Mouse (Mus musculus): ENCODE data around the gene Ndufv3.
"Not testable (repeated sequence)": the region's sequence is repeated elsewhere in the genome, so short reads cannot be mapped to it uniquely, and the experiment has no call there.

Ndufv3 gene

DNA sequence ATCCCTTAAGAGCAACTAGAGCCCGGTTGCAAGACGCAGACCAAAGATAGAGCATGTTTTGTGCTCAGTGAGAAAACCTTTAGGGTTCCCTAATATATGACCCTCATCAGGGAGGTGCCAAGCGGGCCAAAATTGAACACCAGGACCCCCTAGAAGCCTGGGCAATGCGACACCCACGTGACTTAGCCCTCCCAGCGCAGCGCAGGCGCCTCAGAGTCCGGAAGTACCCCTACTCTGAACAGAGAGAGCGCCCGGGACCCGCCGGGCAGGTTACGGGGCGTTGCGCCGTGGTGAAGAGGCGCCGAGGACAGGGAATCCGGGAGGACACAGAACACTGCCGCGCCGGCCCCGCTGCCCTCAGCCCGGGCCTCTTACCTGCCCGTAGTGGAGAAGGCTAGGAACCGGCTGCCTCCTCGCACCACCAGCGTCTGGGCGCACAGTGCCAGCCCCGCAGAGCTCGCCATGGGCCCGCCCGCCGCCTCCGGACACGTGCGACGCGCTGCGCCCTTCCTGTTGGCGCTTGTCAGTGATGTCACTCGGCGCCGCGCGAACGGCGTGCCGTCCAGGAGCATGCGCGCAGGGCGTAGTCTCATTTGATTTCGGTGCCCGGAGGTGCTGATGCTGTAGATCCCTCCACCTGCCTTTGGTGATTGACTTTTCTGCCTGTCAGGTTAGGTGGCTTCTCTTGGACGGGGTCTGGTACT lies 8.0 kb upstream of the Ndufv3 start:
- peak; percentile 78 for DNase-seq (ENCODE audit: extremely low read depth, low read depth)

DNA sequence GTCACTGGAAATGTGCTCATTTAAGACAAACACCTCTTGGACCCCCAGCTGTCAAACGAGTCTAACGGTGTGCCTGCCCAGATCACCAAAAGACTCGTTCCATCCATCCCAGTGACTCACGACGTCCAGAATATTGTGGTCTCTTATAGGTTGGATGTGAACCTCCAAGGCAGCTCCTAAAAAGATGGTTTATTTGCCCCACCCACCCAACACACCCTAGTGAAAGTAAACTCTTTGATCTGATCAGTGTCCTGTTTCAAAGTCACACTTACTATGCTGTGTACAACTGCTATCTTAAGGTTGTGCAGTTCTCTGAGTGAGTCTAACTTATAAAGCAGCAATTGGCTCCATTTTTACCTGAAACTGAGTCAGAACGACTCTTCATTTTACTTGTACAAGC lies 7.3 kb upstream of the Ndufv3 start:
- DNase-seq (ENCODE audit: extremely low read depth, low read depth) = peak; percentile 9

DNA sequence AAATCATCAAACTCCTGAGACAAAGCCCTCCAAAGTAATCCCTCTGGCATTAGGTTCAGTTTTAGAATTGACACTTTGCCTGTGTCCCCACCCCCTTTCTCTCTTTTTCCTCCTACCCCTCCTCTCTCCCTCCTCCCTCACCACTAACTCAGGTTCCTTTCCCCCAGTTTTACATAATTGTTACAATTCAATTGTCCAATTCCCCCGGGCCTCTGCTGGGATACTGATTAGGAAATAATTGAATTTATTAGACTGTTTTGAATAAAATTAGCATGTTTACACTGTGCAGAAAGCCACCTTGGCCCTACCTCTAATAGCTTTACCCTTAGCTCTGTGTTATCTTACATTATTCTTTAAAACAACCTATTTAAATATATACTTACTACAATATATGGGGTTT lies 5.2 kb upstream of the Ndufv3 start:
- DNase-seq (ENCODE audit: extremely low read depth, low read depth) = no peak

GRCm38 (mm10) chr17:31519344-31519945 lies 470 bp upstream of the Ndufv3 start:
- peak; percentile 42 for DNase-seq (ENCODE audit: extremely low read depth, low read depth)

- peak; percentile 16 for DNase-seq (ENCODE audit: extremely low read depth, low read depth)
Observed at GRCm38 (mm10) chr17:31520895-31521294, 980 bp downstream of the Ndufv3 start.

DNA sequence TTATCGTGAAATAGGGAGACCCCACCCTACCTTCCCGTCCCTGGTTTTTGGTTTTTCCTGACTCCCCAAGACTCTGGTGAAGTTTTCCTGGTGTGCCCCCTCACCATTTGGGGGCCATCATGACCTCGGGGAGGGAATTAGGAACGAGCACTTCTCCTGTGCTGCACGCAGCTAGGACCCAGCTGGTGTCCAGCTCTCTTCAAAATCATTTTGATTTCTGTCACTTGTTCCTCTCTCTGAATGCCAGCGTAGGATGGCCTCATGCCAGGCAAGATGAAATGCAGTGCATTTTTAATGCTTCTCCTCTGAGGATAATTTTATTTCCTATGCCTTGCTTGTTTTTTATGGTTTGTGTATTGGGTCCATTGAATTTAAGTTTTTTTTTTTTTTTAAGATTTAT lies 2.0 kb downstream of the Ndufv3 start:
- no peak for DNase-seq (ENCODE audit: extremely low read depth, low read depth)

- DNase-seq (ENCODE audit: extremely low read depth, low read depth) = no peak
Observed at GRCm38 (mm10) chr17:31525114-31525513, 5.2 kb downstream of the Ndufv3 start.

DNA sequence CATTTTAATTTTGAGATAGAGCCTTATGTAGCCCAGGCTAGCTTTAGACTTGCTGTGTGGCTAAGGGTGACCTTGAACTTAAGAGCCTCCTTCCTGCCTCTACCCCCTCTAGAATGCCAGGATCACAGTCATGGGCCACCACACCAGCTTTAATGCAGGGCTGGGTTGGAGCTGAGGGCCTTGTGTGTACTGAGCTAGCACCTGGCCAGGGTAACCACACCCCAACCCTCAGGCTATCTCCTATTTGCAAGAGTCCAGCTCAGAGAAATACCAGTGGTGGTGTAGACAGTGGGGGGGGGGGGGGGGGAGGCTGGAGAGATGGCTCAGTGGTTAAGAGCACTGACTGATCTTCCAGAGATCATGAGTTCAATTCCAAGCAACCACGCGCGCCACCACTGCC lies 5.9 kb downstream of the Ndufv3 start:
- DNase-seq (ENCODE audit: extremely low read depth, low read depth) = no peak

DNA sequence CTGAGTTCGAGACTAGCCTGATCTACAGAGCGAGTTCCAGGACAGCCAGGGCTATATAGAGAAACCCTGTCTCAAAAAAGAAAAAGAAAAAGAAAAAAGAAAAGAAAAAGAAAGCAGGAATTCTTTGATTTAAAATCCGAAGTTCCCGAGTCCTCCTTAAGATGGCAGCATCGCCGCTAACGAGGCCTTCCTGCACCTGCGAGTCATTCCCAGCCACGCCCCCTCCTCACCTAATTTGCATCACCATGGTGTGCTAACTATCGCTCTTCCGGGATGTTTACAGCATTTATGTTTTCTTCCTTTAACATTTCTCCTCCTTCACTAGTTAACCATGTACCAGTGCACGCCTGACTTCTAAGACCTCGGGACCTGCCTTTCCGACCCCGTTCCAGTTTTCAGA lies 9.4 kb downstream of the Ndufv3 start:
- no peak for DNase-seq (ENCODE audit: extremely low read depth, low read depth)

DNA sequence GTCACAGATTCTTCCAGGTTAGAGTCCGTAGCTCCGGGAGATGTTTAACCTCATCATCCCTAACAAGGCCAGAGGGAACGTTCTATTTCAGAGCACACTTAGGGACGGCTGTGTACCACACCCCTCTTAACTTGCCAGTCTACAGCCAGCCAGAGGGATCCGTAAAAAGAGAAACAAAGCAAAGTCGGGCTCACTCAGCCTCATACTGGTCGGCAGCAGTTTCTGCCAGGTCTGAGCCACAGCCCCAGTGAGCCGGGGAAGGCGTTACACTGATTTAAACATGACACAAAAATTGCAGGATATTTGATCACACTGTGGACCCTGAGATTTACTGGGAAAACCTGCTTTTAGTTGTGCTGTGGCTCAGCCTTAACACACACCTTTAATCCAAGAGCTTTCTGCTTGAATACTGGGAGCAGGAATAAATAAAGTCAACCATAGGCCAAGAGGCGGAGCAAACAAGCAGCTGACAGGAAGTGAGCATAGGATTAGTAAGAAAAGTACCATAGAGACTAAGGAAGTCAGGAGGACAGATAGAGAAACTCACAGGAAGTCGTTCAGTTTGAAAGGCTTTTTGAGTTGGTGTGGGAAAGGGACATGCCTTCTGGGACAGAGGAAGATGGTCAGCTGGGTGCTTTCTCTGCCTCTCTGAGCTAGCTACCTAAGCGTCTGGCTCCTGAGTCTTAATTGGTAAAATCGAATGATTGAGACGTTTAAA lies 11.7 kb downstream of the Ndufv3 start:
- no peak for DNase-seq (ENCODE audit: extremely low read depth, low read depth)

DNA sequence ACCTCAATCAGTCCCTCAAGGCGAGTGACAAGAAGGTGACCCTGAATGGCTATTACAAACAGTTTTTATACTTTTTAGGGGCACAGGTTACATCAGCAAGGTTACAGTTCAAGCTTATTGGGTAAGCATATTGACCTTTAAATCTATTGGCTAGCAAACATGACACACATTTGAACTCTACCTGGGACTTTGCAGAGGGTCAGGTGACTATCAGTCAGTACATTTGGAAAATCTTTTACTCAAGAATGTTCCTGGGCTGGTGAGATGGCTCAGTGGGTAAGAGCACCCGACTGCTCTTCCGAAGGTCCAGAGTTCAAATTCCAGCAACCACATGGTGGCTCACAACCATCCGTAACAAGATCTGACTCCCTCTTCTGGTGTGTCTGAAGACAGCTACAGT lies 12.4 kb downstream of the Ndufv3 start:
- DNase-seq (ENCODE audit: extremely low read depth, low read depth) = not testable (repeated sequence)

DNA sequence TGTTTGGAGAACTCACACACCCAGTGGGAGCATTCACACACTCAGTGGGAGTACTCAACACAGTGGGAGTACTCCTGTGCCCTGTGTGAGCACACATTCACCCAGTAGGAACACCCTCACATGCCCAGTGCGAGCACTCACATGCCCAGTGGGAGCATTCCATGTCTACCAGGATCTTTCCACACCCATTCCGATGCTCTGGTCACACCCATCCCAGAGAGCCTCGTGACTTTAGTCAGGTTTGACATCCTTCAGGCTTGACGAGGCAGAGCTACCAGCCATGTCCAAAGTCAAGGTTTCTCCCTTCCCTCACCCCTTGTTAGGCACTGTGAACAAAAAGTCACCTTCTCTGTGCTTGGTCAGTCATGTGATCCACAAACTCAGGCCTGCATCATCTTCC lies 15.4 kb downstream of the Ndufv3 start:
- DNase-seq (ENCODE audit: extremely low read depth, low read depth) = no peak

- DNase-seq (ENCODE audit: extremely low read depth, low read depth) = no peak
Observed at GRCm38 (mm10) chr17:31535871-31536629, 16.1 kb downstream of the Ndufv3 start.

- no peak for DNase-seq (ENCODE audit: extremely low read depth, low read depth)
Observed at GRCm38 (mm10) chr17:31540101-31540500, 20.2 kb downstream of the Ndufv3 start.

DNA sequence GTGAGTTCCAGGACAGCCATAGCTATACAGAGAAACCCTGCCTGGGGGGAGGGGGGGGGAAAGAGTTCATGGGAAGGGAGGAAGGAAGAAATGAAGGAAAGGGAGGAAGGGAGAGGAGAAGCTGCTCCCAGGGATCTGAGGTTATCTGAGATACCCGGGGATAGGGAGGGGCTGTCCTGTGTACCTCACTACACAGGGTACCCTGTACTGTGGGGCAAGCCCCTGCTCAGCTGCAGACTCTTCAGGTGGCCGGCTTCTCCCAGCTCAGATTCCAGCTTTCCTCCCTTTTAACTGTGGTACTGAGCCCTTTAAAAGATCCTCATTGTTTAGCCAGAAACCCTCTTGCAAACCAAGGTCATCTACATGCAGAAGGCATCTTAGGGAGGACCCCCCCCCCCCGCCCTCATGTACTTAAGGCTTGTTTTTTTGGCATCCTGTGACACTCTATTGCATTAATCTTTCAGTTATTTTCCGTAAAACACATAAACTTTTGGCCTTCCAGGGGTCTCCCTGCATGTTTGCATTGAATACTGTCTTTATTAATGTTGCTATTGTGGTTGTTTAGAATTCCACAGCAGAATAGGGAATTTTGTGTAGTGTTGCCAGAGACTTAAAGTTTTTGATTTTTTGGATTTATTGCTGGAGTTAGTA lies 21.0 kb downstream of the Ndufv3 start:
- no peak for DNase-seq (ENCODE audit: extremely low read depth, low read depth)

DNA sequence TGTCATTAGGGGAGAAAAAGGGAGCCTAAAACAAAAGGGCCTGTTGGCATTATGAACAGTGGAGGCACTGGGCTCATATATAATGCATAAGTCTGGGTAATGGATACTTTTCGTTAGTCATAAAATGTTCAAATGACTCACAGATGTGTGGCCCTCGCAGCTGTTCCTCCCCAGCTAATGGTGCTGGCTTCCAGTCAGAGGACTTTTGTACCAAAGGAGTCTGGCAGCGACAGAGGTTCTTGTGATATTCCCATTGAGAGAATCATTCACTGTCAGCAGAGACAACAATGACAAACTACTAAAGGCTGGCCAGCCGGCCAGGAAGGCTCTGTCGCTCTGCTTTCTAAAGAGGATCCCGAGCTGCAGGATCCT lies 21.5 kb downstream of the Ndufv3 start:
- DNase-seq (ENCODE audit: extremely low read depth, low read depth) = no peak

DNA sequence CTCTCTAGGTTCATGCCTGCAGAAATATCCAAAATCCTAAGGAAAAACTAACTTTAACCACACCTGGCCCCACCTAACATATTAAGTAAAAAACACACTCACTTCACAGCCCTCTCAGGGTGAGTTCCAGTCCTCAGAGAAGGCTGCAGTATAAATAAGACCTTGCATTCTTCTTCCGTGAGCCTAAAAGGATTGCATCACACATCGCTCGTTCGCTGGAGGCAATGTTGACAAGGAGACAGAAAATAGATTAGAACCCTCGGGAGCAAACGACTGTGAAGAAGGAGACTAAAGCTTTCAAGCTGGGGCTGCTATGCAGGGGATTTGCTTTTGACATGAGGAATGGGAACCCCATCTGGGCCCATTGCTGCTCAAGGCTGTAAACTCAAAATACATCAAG lies 23.7 kb downstream of the Ndufv3 start:
- DNase-seq (ENCODE audit: extremely low read depth, low read depth) = no peak

GRCm38 (mm10) chr17:31546444-31547196 lies 26.7 kb downstream of the Ndufv3 start:
- DNase-seq (ENCODE audit: extremely low read depth, low read depth) = no peak

- DNase-seq (ENCODE audit: extremely low read depth, low read depth) = no peak
Observed at GRCm38 (mm10) chr17:31547974-31548373, 28.1 kb downstream of the Ndufv3 start.

GRCm38 (mm10) chr17:31549389-31549788 lies 29.5 kb downstream of the Ndufv3 start:
- DNase-seq (ENCODE audit: extremely low read depth, low read depth) = no peak

- DNase-seq (ENCODE audit: extremely low read depth, low read depth) = not testable (repeated sequence)
Observed at GRCm38 (mm10) chr17:31552601-31553000, 32.7 kb downstream of the Ndufv3 start.
